Mouse (Mus musculus) ES-E14 (cell line): ENCODE measurements around the gene Npl.

Experiments
- CHD2 ChIP-seq: IDR thresholded peaks from 2 replicates; pipeline ENCODE4 v1.6.1; 2014; ENCODE audit warnings: mild to moderate bottlenecking, low read depth, low read length, inconsistent platforms
- HCFC1 ChIP-seq: IDR thresholded peaks from 2 replicates; pipeline ENCODE4 v1.6.1; 2012; ENCODE audit warnings: low read length, inconsistent platforms, borderline replicate concordance; ENCODE audit not compliant: insufficient read depth

DNA sequence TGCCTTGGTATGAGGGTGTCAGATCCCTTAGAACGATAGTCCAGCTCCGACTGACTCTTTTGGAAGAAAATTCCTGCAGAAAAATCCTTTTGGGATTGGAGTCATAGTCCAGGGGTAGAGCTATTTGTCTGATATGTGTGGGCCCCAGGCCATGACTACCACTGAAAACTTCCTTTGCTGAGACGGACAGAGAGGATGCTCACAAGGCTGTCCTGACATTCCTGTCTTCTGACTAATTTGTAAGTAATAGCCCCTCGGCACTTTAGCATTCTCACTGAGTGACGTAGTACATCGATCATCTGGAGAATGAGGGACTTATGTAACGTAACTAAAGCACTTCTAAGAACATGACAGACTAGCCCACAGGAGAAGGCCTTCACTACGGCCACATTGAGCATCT, 15.9 kb upstream of the Npl start:
- no peak for TF ChIP-seq CHD2
- TF ChIP-seq HCFC1, result no peak
